Mouse (Mus musculus): ENCODE data around the gene Qser1. TPM values are rescaled to one million over a fixed set of nuclear protein-coding genes. Genes with fewer than 3 reads are reported as not detected.
"Not testable (repeated sequence)": the region's sequence is repeated elsewhere in the genome, so short reads cannot be mapped to it uniquely, and the experiment has no call there.

The Qser1 gene
- polyA plus RNA-seq, 1 experiment from 2014 or later = 8.0 TPM

DNA sequence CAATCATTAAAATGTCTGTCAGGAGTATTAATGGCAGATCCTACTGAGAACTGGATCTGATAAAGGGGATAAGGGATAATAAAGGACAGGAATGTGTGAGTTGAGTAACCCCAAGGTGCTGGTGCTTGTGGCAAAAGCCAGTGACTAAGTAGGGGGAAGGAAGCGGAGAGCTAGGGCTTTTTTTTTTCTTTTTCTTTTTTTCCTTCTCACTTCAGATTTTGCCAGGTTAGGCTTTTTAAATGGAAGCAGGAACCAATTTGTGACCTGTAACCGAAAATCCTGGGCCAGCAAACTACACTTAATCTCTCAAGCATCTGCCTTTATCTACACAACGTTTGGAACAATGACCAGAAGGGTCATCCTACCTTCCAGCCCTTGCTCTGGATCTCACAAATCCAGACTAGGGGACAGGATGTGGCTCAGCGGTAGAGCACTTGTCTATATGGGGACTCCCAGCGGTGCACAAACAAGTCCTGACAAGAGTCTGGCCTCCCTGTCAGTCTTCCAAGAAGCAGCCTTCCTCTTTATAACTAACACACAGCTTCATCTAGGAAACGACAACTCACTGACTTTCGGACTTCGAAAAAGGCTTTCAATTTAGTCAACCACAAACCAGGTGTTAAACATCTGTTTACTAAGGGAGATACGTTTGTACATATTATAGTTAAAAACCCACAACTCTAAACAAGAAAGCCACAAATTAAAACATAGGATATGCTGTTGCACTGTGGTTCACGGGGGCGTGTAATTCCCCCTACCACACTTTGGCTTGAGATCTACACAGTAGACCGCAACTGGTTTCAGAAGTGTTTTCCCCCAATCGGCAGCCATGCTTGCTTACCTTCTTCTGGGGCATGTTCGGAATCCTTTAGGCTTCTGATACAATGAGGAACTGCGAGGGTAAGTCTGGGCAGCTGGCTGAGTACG lies 31.9 kb upstream of the Qser1 start:
- Histone ChIP-seq H3K4me1 (replicated peaks) (0 out of 2 replicates have a peak, but pooled peaks cover 2% of the 10 kb centered on the region), H3K27ac (no peak overlapping the region), H3K4me3 (replicated peaks) (peak overlapping the region; percentile 55), H3K27me3 (replicated peaks) (no peaks in the 10 kb centered on the region), H3K4me2 (replicated peaks) (peak overlapping the region; percentile 96), H3K36me3 (no peaks in the 10 kb centered on the region), H3K9me3 (no peaks in the 10 kb centered on the region), H3K9ac (no peak overlapping the region)
- peak; percentile 9; the same call in 1 of the 2 replicates for ATAC-seq
- 25% methylated on average over 16 of the region's 16 CpGs for WGBS

DNA sequence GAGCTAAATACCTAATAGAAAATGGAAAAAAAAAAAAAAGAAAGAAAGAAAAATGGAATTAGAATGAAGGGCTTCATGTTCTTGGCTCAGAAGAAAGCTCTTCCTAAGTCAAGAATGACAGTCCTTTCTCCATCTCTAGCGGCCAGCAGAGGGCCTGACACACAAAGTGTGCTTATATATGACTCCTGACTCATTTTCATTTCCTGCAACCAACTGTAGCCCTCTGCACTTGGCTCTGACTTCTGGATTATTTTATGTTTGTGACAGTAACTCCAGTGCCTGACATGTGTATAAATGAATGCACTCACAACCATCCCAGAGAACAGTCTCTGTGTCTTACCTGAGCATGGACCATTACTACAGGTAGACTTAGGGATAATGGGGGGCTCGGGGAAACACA lies 31.1 kb upstream of the Qser1 start:
- Histone ChIP-seq H3K27me3 (replicated peaks) (no peaks in the 10 kb centered on the region), H3K9me3 (no peaks in the 10 kb centered on the region), H3K4me1 (replicated peaks) (0 out of 2 replicates have a peak, but pooled peaks cover 2% of the 10 kb centered on the region), H3K9ac (no peak overlapping the region), H3K36me3 (no peaks in the 10 kb centered on the region), H3K4me3 (replicated peaks) (no peak overlapping the region), H3K27ac (no peak overlapping the region), H3K4me2 (replicated peaks) (no peak overlapping the region)
- ATAC-seq = no peak
- 47% methylated on average over 2 of the region's 2 CpGs for whole genome bisulfite sequencing

DNA sequence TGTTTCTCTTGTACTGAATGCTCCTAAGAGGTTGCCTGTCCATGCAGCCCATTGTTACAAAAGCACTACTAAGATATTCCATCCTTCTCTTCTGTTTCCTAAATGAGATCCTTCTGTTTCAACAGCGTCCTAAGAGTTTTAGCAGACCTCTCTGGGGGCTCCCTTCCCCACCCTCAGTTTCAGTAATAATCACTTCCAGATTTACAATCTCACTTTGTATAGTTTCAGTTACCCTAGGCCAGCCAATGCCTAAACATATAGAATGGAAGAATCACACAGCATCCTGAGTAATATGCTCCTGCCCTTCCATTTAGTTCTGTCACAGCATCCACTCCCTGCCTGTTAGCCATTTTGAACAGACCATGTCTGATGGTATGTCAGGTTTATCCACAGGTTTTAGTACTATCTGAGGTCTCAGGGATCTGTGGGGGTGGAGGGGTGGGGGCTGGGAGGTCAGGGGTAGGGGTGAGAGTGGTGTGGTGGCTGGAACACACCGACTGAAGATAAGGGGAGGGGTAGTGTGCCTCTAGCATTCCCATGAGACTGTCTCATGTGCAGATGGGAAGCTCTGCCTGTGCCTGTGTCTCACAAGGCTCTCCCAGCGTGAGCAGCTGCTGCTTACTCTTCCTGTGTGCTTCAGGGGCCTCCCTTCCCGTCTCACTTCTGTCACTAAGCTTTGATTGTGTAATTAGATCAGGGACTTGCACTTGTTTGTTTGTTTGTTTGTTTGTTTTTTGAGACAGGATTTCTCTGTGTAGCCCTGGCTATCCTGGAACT lies 30.3 kb upstream of the Qser1 start:
- 60% methylated on average over 4 of the region's 4 CpGs for WGBS

DNA sequence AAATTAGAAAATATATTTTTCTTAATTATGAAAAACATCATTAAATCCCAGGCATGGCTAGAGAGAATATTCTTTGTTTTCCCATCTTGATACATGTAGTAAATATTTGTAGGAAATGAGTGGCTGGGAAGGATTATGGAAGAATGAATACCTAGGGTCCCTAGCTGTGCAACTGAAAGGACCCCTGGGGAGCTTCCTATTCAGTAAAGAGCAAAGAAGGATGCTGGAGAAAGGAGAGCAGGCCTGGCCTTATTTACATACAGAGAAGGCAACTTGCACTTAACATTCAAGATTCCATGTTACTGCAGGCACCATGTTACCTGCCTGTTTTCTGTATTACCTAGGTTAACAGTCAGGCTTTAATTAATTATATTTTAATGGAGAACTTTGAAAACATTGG lies 26.0 kb upstream of the Qser1 start:
- no peak overlapping the region for H3K27ac ChIP-seq
- no peak overlapping the region for H3K4me2 ChIP-seq (replicated peaks)
- H3K9me3 ChIP-seq = no peaks in the 10 kb centered on the region
- ATAC-seq = no peak
- H3K4me3 ChIP-seq (replicated peaks) = no peak overlapping the region
- no peaks in the 10 kb centered on the region for H3K4me1 ChIP-seq (replicated peaks)
- H3K36me3 ChIP-seq = no peaks in the 10 kb centered on the region
- H3K27me3 ChIP-seq (replicated peaks) = no peaks in the 10 kb centered on the region
- H3K9ac ChIP-seq = no peak overlapping the region

More for the DNA sequence above, 30.3 kb upstream of the Qser1 start:
- H3K27me3 ChIP-seq (replicated peaks) = no peaks in the 10 kb centered on the region
- no peak overlapping the region for H3K27ac ChIP-seq
- H3K36me3 ChIP-seq = no peaks in the 10 kb centered on the region
- no peak overlapping the region for H3K4me3 ChIP-seq (replicated peaks)
- H3K9me3 ChIP-seq = no peaks in the 10 kb centered on the region
- no peak for ATAC-seq
- no peak overlapping the region for H3K9ac ChIP-seq
- H3K4me2 ChIP-seq (replicated peaks) = no peak overlapping the region
- H3K4me1 ChIP-seq (replicated peaks) = 0 out of 2 replicates have a peak, but pooled peaks cover 2% of the 10 kb centered on the region

DNA sequence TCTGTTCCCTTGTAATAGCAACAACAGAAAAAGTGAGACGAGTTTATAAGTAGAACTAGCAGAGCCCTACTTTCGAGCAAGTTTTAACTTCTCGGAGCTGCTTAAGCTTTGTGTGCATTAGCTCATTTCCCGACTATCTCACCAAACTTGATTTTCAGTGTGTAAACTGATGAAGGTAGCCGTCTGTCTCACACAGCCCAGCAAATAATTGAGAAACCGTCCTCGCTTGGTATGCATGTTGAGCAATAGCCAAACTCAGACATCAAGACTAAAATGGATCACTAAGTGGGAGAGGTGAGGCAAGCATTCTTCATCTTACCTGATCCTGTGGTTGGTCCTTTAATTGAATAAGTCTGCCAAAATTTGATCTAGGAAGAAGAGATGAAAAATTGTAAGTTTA lies 25.2 kb upstream of the Qser1 start:
- Histone ChIP-seq H3K4me1 (replicated peaks) (no peaks in the 10 kb centered on the region), H3K36me3 (no peaks in the 10 kb centered on the region), H3K9me3 (no peaks in the 10 kb centered on the region), H3K27me3 (replicated peaks) (no peaks in the 10 kb centered on the region), H3K4me3 (replicated peaks) (no peak overlapping the region), H3K9ac (no peak overlapping the region), H3K27ac (no peak overlapping the region), H3K4me2 (replicated peaks) (no peak overlapping the region)
- WGBS = 88% methylated on average over 7 of the region's 7 CpGs
- ATAC-seq = no peak

DNA sequence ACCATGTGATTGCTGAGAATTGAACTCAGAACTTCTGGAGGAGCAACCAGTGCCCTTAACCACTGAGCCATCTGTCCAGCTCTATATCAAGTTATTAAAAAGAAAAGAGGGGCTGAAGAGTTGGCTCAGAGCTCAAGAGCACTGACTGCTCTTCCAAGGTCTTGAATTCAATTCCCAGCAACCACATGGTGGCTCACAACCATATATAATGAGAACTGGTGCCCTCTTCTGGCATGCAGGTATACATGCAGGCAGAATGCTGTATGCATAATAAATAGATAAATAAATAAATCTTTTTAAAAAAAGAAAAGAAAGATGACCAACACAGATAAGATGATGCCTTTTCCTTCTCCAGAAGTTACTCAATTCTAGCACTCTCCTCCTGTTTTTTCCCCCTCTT lies 24.4 kb upstream of the Qser1 start:
- Histone ChIP-seq H3K9me3 (no peaks in the 10 kb centered on the region), H3K27me3 (replicated peaks) (no peaks in the 10 kb centered on the region), H3K36me3 (no peaks in the 10 kb centered on the region), H3K9ac (no peak overlapping the region), H3K4me1 (replicated peaks) (no peaks in the 10 kb centered on the region), H3K27ac (no peak overlapping the region), H3K4me2 (replicated peaks) (no peak overlapping the region), H3K4me3 (replicated peaks) (no peak overlapping the region)
- no peak for ATAC-seq

DNA sequence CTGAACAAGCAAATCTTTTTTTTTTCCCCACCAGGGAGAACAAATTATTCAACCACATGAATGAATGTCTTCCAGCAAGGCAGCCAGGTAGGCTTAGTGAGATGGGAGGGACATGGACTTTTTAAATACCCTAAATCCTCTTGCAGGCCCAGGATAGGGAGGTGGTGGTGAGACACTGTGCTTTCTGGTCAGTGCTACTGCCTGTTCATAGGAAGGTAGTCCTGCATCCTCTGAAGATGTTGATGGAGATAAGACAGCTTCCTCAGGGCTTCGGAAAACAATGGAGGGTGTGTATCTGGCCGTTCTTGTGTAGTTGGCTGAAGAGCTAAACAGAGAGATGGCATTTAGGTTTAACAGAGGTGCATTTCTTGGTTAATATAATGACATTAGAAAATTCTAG lies 15.9 kb upstream of the Qser1 start:
- no peak overlapping the region for H3K27ac ChIP-seq
- no peaks in the 10 kb centered on the region for H3K9me3 ChIP-seq
- H3K4me1 ChIP-seq (replicated peaks) = no peaks in the 10 kb centered on the region
- H3K4me2 ChIP-seq (replicated peaks) = no peak overlapping the region
- no peak overlapping the region for H3K9ac ChIP-seq
- H3K27me3 ChIP-seq (replicated peaks) = no peaks in the 10 kb centered on the region
- WGBS = 87% methylated on average over 2 of the region's 2 CpGs
- ATAC-seq = no peak
- H3K4me3 ChIP-seq (replicated peaks) = no peak overlapping the region
- H3K36me3 ChIP-seq = no peaks in the 10 kb centered on the region

DNA sequence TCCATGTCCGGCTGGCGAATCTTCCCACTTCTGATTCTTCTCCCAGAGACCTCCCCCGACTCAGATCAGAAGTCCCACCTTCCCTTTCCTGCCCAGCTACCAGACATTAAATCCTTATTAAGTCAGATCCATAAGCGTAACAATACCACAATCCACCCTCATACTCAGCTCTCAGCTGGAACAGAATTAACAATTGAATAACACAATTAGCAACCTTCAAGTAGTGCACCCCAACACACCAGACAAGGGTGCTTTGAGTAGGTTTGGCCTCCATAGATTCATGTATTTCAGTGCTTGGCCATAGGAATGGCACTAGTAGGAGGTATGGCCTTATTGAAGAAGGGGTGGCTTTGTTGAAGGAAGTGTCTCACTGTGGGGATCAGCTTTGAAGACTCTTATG lies 9.6 kb upstream of the Qser1 start:
- Histone ChIP-seq H3K9ac (no peak overlapping the region), H3K4me1 (replicated peaks) (no peaks in the 10 kb centered on the region), H3K36me3 (no peaks in the 10 kb centered on the region), H3K4me3 (replicated peaks) (no peak overlapping the region), H3K4me2 (replicated peaks) (no peak overlapping the region), H3K27me3 (replicated peaks) (no peaks in the 10 kb centered on the region), H3K27ac (no peak overlapping the region), H3K9me3 (no peaks in the 10 kb centered on the region)
- no peak for ATAC-seq
- whole genome bisulfite sequencing = 92% methylated on average over 4 of the region's 4 CpGs

DNA sequence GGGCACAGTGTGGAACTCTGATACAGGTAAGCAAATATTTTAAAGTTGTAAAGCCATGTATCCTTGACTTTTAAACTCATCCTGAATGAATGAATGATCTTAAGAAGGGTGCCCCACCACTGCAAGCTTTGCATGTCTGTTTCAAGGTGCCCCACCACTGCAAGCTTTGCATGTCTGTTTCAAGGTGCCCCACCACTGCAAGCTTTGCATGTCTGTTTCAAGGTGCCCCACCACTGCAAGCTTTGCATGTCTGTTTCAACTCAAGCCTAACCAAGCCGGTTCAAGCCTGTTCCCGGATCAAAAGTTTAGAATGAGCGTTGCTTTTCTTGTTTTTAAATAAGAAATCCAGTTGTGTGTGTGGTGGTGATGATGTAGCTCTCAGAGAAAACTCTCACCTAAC lies 2.2 kb upstream of the Qser1 start:
- H3K4me3 ChIP-seq (replicated peaks); H3K27ac ChIP-seq; H3K4me1 ChIP-seq (replicated peaks); H3K9me3 ChIP-seq; ATAC-seq; H3K36me3 ChIP-seq; H3K27me3 ChIP-seq (replicated peaks); H3K4me2 ChIP-seq (replicated peaks); H3K9ac ChIP-seq: not testable (repeated sequence)
- WGBS = 94% methylated on average over 3 of the region's 3 CpGs

DNA sequence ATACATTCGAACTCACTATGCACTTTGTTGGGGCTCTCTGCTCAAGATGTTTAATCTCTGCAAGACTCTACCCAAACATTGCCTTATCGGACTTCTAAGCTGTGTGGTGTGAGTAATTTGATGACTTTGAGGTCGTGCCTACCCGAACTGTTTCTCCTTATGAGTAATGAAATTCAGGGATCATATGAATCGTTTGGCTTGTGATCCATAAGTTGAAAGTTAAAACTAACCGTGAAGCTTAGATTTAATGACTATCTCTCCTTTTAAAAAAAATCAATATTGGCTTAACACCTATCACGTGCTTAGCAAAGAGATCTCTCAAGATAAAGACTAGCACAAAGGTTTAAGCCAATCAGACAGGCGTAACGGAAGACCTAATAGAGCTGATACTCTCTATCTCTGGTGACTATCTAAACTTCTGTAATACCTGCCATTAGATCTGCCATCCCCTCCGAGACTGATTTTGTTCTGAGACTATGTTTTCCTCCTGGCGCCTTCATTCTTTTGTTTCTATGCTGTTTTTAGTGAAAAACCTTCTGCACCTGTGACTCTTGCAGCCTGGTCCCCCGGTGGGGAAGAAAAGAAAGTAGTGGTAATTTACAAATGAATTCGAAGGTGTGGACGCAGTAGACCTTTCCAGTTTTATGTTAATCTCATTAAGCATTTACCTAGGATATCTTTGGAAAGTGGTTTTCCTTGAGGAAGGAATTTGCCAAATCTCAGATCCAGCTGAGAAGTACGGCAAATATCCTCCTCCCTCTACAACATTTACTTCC lies 1.2 kb upstream of the Qser1 start:
- ATAC-seq = 0 out of 2 replicates have a peak, but pooled peaks have one; percentile 2

DNA sequence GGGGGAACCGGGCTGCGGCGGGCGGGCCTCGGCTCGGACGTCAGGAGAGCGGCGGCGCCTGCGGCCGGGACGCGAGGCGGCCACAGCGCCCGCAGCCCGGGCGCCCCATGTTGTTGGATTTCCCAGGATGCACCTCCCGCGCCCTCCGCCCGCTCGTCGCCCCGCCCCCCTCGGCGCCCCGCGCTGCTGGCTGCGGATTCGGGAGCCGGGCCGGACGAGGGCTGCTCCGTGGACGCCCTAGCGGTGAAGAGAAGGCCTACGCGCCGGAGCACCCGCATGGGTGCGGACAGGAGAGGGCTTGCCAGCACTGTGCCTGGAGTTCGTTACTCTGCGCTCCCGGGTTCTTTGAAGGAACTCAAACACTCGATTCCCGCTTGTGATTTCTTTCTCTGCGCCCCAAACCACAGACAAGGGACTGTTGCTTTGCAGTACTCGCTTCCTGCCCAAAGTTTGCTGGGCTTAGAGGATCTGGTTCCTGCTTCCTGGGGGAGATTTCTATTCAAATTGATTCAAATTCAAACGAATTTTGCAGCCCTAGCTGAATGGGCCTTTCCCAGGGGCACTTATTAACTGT lies 393 bp upstream of the Qser1 start:
- peak; percentile 94 for ATAC-seq
- peak overlapping the region; percentile 90 for H3K9ac ChIP-seq
- peak overlapping the region; percentile 82 for H3K4me2 ChIP-seq (replicated peaks)
- H3K9me3 ChIP-seq = no peaks in the 10 kb centered on the region
- peak overlapping the region; percentile 82 for H3K4me3 ChIP-seq (replicated peaks)
- peak overlapping the region; percentile 96 for H3K27ac ChIP-seq
- H3K27me3 ChIP-seq (replicated peaks) = no peaks in the 10 kb centered on the region
- no peaks in the 10 kb centered on the region for H3K36me3 ChIP-seq
- H3K4me1 ChIP-seq (replicated peaks) = no peaks in the 10 kb centered on the region
- WGBS = 0% methylated on average over 30 of the region's 51 CpGs

More for the DNA sequence above, 1.2 kb upstream of the Qser1 start:
- H3K27ac ChIP-seq = peak overlapping the region; percentile 96
- peak overlapping the region; percentile 82 for H3K4me3 ChIP-seq (replicated peaks)
- H3K4me1 ChIP-seq (replicated peaks) = no peaks in the 10 kb centered on the region
- H3K27me3 ChIP-seq (replicated peaks) = no peaks in the 10 kb centered on the region
- WGBS = 1% methylated on average over 15 of the region's 15 CpGs
- H3K9ac ChIP-seq = peak overlapping the region; percentile 90
- no peaks in the 10 kb centered on the region for H3K9me3 ChIP-seq
- no peaks in the 10 kb centered on the region for H3K36me3 ChIP-seq
- peak overlapping the region; percentile 82 for H3K4me2 ChIP-seq (replicated peaks)

Data from intestine, embryonic 15.5 days (tissue).